Mouse (Mus musculus) erythroblast, embryonic 14.5 days (primary cell): ENCODE results near the gene Sox6.

ENCODE experiments used
- GATA1 ChIP-seq: IDR thresholded peaks from 2 replicates; pipeline ENCODE4 v1.6.1; 2012; ENCODE audit warnings: low read length, inconsistent platforms, mixed read lengths
- TAL1 ChIP-seq: IDR thresholded peaks from 3 replicates; pipeline ENCODE4 v1.6.1; 2012; ENCODE audit warnings: low read length, inconsistent platforms, mixed read lengths

GRCm38 (mm10) chr7:115624907-115625552 is 413.6 kb downstream of the Sox6 start:
- TF ChIP-seq GATA1 (no peak), TAL1 (no peak)
